Mouse (Mus musculus) forebrain, embryonic 15.5 days (tissue): ENCODE results near the gene Gsta4. TPM values are rescaled to one million over a fixed set of nuclear protein-coding genes. Genes with fewer than 3 reads are reported as not detected.
"Not testable (repeated sequence)": the region's sequence is repeated elsewhere in the genome, so short reads cannot be mapped to it uniquely, and the experiment has no call there.

Experiments used
- ATAC-seq: fragments of 200-750 bp; cut with Nextera tagmentation; replicated peaks from 2 replicates; pipeline ENCODE4 v1.8.0; 2017; ENCODE audit warnings: mild to moderate bottlenecking, moderate TSS enrichment, moderate library complexity
- H3K27ac ChIP-seq: fragments of 300-500 bp; sonication (generic); replicated peaks from 2 replicates; pipeline ENCODE4 v1.5.1; 2015; ENCODE audit warnings: mild to moderate bottlenecking, inconsistent platforms
- H3K27me3 ChIP-seq: fragments of 300-500 bp; sonication (generic); 2 replicates; pipeline ENCODE4 v1.6.1; 2015; ENCODE audit warnings: inconsistent platforms
- H3K36me3 ChIP-seq: fragments of 300-500 bp; sonication (generic); 2 replicates; pipeline ENCODE4 v1.6.1; 2015; ENCODE audit warnings: mild to moderate bottlenecking, inconsistent platforms
- H3K4me1 ChIP-seq: fragments of 300-500 bp; sonication (generic); 2 replicates; pipeline ENCODE4 v1.6.1; 2015; ENCODE audit warnings: inconsistent platforms
- H3K4me2 ChIP-seq: fragments of 300-500 bp; sonication (generic); replicated peaks from 2 replicates; pipeline ENCODE4 v1.6.1; 2015; ENCODE audit warnings: mild to moderate bottlenecking, inconsistent platforms
- H3K4me3 ChIP-seq: fragments of 300-500 bp; sonication (generic); 2 replicates; pipeline ENCODE4 v1.5.1; 2015; ENCODE audit warnings: mild to moderate bottlenecking, inconsistent platforms
- H3K9ac ChIP-seq: fragments of 300-500 bp; sonication (generic); replicated peaks from 2 replicates; pipeline ENCODE4 v1.6.1; 2015; ENCODE audit warnings: mild to moderate bottlenecking, inconsistent platforms
- H3K9me3 ChIP-seq: fragments of 300-500 bp; sonication (generic); 2 replicates; pipeline ENCODE4 v1.6.1; 2016; ENCODE audit warnings: inconsistent platforms
- WGBS: fragments of 180-500 bp; shearing (Covaris S2); methylation state at CpG from one replicate; pipeline ENCODE4 v1.1.7; 2015; ENCODE audit warnings: mixed read lengths; 5-methylcytosine and 5-hydroxymethylcytosine counted together
- polyA plus RNA-seq: library from polyadenylated mRNA; unstranded; fragments of >200 nt; fragmentation: Nextera tagmentation; extraction: Ambion mirVana; gene quantifications from 2 replicates; pipeline ENCODE4 v1.2.1, GENCODE M21; 2015

Gsta4 gene
- polyA plus RNA-seq, result 16.0 and 16.8 TPM in 2 replicates

DNA sequence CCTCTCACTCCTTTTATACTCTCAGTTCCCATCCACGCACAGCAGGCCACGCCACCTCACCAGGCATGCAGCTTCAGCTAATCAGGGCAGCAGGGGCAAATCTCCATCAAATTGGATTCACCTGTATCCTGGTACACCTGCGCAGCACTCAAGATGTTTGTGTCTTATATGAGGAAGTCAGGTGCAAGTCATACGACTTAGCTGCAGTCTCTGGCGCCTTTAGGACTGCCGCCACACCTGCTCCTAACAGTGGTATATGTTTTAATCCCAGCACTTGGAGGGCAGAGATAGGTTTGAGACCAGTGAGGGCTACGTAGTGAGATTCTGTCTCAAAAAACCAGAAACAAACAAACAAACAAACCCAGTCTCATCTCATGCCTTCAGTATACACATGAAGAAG lies at the start of gene Gsta4:
Gene Gsta4 (plus strand): TSS at position 301 of the 400 bp plus-strand sequence.
- H3K27me3 ChIP-seq, ATAC-seq, H3K4me1 ChIP-seq, H3K9ac ChIP-seq, H3K4me2 ChIP-seq, H3K4me3 ChIP-seq, H3K36me3 ChIP-seq, H3K9me3 ChIP-seq, H3K27ac ChIP-seq: not testable (repeated sequence)
- WGBS, result 97% methylated on average over 4 of the region's 7 CpGs

DNA sequence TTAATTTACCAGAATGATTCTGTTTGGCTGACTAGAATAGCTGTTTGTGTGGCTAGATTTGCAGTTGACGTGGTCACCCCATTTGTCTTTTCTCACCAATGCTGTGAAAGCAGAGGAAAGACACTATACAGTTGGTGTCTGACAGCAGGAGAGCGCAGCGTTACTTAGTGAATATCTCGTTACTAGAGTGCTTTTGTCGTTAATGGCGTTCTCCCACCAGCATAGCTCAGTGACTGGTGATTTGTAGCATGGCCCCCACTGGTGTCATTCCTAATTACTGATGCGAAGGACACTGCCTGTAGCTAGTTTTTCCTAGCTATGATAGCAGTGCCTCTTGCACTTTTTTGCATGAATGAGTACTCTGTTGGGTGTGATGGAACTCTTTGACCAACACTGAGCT lies 46.9 kb upstream of the Gsta4 start:
- Histone ChIP-seq H3K27ac (no peak overlapping the region), H3K4me3 (no peak overlapping the region), H3K36me3 (peaks cover 50% of the 10 kb centered on the region), H3K4me1 (no peaks in the 10 kb centered on the region), H3K27me3 (no peaks in the 10 kb centered on the region), H3K4me2 (no peak overlapping the region), H3K9me3 (no peaks in the 10 kb centered on the region), H3K9ac (no peak overlapping the region)
- ATAC-seq, result no peak
- WGBS, result 40% methylated on average over 7 of the region's 7 CpGs

DNA sequence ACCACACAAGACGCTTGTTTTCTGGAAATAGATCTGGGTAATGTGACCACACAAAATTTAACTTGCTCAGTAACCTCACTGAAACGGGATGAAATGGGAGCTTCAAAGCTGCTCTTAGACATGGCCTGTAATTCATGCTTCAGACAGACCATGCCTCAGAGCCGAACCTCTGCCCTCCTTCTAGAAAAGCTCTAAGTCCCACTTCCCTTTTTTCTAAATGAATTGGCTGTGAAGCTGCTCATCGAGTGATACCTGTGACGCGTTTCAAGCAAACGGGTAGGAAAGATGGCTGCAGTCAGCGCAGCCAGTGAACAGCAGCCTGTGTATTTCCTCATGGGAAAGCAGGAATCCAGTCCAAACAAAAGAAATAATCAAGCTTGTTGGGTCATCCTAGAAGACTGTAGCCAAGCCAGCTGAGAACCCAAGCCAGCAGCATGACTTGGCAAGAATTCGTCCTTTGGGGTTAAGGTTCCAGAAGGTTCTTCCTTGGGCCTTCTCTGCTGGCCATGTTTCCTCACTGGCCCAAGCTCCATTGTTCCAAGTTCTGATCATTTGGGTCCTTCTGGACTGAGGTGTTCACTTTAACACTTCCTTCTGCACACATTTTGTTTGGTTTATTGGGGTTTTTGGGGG lies 44.4 kb upstream of the Gsta4 start:
- Histone ChIP-seq H3K4me1 (no peaks in the 10 kb centered on the region), H3K4me2 (no peak overlapping the region), H3K9me3 (0 out of 2 replicates have a peak, but pooled peaks cover 4% of the 10 kb centered on the region), H3K4me3 (no peak overlapping the region), H3K36me3 (peaks cover 50% of the 10 kb centered on the region), H3K9ac (no peak overlapping the region), H3K27me3 (no peaks in the 10 kb centered on the region), H3K27ac (no peak overlapping the region)
- WGBS, result 96% methylated on average over 9 of the region's 9 CpGs
- no peak for ATAC-seq

DNA sequence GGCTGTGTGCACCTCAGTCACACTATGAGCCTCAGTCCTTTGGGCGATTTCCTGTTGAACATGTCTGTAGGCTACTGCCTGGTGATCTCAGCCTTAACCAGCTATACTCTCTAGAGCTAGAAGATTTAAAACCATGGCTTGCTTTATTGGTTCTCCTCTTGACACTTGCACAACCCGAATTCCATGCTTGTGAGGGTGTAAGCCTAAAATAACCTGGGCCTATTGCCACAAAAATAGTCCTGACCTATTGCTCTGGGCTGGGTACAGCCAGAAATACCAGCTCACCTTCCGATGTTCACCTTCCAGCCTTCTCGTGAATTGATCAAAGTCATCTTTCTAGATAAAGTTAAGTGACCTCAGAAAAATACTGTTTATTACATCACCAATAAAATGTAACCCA lies 43.1 kb upstream of the Gsta4 start:
- no peak for ATAC-seq
- H3K9ac ChIP-seq, result no peak overlapping the region
- H3K4me2 ChIP-seq, result no peak overlapping the region
- WGBS, result 92% methylated on average over 4 of the region's 4 CpGs
- no peak overlapping the region for H3K4me3 ChIP-seq
- no peak overlapping the region for H3K27ac ChIP-seq
- H3K4me1 ChIP-seq, result no peaks in the 10 kb centered on the region
- 0 out of 2 replicates have a peak, but pooled peaks cover 4% of the 10 kb centered on the region for H3K9me3 ChIP-seq
- peaks cover 51% of the 10 kb centered on the region for H3K36me3 ChIP-seq
- no peaks in the 10 kb centered on the region for H3K27me3 ChIP-seq

DNA sequence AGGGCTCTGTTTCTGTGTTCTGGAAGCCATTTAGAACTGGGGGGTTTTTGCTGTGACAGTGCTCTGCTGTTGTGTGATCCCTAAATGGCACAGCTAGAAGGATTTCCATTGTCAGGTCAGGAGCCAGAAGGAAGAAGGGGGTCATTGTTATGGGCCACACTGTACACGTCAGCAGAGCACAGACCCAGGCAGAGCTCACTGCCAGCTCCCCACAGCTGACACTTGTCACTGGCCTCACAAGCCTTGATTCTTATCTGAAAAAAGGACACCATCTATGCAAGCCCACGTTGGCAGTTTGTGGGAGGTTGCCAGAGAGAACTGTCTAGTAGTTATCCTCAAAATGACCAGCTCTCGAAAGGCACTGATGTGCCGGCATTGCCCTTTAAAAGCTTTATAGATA lies 36.5 kb upstream of the Gsta4 start:
- no peak overlapping the region for H3K27ac ChIP-seq
- H3K9me3 ChIP-seq, result 0 out of 2 replicates have a peak, but pooled peaks cover 4% of the 10 kb centered on the region
- H3K9ac ChIP-seq, result no peak overlapping the region
- H3K4me3 ChIP-seq, result no peak overlapping the region
- H3K27me3 ChIP-seq, result no peaks in the 10 kb centered on the region
- ATAC-seq, result no peak; the same call in 1 of the 2 replicates
- H3K4me1 ChIP-seq, result no peaks in the 10 kb centered on the region
- peaks cover 46% of the 10 kb centered on the region for H3K36me3 ChIP-seq
- WGBS, result 58% methylated on average over 4 of the region's 4 CpGs
- H3K4me2 ChIP-seq, result no peak overlapping the region

DNA sequence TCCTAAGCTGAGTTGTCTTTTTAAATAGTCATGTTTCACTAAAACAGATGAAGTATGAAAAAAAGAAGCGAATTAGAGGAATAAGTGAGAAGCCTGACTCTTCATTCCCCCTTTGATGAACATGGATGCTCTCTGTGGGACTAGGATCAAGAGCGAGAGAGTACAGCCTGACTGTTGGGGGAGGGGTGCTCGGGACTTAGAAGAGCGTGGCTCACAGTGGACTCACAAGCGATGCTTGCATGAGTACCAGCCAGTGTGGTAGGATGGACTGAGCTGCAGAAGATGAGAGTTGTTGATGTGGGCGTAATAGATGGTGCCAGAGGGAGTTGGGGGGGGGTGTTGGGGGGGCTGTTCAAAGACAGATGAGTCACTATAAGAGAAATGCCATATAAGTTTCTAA lies 35.9 kb upstream of the Gsta4 start:
- ATAC-seq, result no peak
- Histone ChIP-seq H3K27ac (no peak overlapping the region), H3K4me1 (no peaks in the 10 kb centered on the region), H3K27me3 (no peaks in the 10 kb centered on the region), H3K4me3 (no peak overlapping the region), H3K4me2 (no peak overlapping the region), H3K9ac (no peak overlapping the region), H3K9me3 (0 out of 2 replicates have a peak, but pooled peaks cover 4% of the 10 kb centered on the region), H3K36me3 (peaks cover 46% of the 10 kb centered on the region)
- WGBS, result 80% methylated on average over 6 of the region's 6 CpGs

DNA sequence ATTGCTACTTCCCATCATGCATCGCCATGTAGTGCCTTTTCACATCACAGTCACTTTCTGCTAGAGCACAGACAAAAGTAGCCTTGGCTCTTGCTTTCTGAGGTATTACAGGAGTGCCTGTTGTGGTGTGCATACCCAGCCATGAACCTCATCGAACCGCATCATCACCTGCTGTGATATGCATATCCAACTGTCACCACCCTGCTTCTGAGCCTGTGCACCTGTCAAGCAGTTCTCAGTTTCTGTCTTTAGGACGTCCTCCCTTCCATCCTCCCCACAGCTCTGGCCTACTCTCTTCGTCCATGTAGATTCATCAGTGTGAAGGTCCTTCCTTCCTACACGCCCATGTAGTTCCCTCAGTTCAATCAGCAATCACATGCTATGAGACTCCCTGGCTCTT lies 34.4 kb upstream of the Gsta4 start:
- Histone ChIP-seq H3K4me2 (no peak overlapping the region), H3K9ac (no peak overlapping the region), H3K4me3 (no peak overlapping the region), H3K27ac (no peak overlapping the region), H3K27me3 (no peaks in the 10 kb centered on the region), H3K36me3 (peaks cover 41% of the 10 kb centered on the region), H3K4me1 (no peaks in the 10 kb centered on the region), H3K9me3 (no peaks in the 10 kb centered on the region)
- no peak for ATAC-seq
- 91% methylated on average over 6 of the region's 6 CpGs for WGBS

DNA sequence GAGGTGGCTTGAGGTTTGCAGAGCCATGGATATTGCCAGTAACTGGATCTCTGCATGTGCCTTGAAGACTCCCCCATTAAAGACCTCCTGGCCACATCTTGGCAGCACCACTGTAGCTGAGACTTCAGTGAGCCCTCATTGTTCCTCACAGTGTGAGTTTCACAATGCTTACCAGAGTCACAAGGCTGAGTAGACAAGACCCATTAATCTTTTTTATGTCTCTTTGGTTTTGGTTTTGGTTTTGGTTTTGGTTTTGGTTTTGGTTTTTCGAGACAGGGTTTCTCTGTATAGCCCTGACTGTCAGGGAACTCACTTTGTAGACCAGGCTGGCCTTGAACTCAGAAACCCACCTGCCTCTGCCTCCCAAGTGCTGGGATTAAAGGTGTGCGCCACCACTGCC lies 32.8 kb upstream of the Gsta4 start:
- WGBS, result 97% methylated on average over 2 of the region's 2 CpGs
- not testable (repeated sequence) for H3K4me1 ChIP-seq, H3K4me3 ChIP-seq, H3K9me3 ChIP-seq, ATAC-seq, H3K27ac ChIP-seq, H3K9ac ChIP-seq, H3K27me3 ChIP-seq, H3K4me2 ChIP-seq
- peaks cover 35% of the 10 kb centered on the region for H3K36me3 ChIP-seq

DNA sequence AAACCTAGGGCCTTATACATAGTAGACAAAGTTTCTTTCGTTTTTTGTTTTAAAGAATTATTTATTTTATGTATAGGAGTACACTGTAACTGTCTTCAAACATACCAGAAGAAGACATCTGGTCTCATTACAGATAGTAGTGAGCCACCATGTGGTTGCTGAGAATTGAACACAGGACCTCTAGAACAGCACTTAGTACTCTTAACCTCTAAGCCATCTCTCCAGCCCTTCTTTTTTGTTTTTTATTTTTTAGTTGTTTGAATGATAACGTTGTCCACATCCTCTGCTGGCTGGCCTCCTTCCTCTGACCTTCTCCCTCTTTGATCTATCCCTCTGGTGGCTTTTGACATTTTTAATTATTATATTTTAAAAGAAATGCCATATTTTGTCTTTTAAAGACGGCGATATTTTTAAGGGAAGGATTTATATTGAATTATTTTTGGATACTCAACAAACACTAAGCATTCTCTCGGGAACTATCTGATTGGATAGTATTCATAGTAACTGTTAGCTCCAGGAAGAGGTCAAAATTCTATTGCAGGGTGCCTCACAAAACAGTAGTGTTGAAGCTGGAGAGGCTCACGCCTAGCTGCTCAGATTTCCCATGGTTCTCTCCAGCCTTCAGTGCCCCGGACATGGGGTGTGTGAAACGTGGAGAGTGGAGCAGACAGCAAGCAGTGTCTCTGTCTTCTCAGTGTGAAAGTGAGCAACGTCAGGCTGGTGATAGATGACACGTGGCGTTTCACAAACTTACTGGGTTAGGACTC lies 28.2 kb upstream of the Gsta4 start:
- Histone ChIP-seq H3K36me3 (peaks cover 55% of the 10 kb centered on the region), H3K9ac (no peak overlapping the region), H3K27me3 (no peaks in the 10 kb centered on the region), H3K4me2 (no peak overlapping the region), H3K9me3 (no peaks in the 10 kb centered on the region), H3K4me3 (no peak overlapping the region), H3K27ac (no peak overlapping the region), H3K4me1 (no peaks in the 10 kb centered on the region)
- 89% methylated on average over 11 of the region's 11 CpGs for WGBS
- no peak for ATAC-seq

DNA sequence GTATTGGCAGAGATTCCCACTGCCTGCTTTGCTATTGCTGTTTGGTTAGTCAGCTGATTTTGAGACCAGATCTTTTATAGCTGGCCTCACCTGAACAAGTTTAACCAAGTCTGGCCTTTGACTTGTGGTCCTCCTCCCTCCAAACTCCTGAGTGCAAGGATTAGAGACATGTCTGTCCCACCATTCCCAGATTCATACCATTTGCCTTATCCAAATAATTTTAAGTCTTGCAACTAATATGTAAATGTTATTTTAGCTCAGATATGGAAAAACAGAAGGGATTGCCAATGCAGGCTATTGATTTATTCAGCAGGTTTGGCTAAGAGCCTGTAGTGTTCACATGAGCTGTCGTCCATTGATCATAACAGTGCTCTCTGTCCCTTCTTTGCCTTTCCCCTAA lies 25.4 kb upstream of the Gsta4 start:
- H3K36me3 ChIP-seq, result peaks cover 69% of the 10 kb centered on the region
- H3K4me3 ChIP-seq, result no peak overlapping the region
- no peak for ATAC-seq
- 82% methylated on average over 1 of the region's 1 CpGs for WGBS
- no peaks in the 10 kb centered on the region for H3K4me1 ChIP-seq
- no peaks in the 10 kb centered on the region for H3K27me3 ChIP-seq
- H3K4me2 ChIP-seq, result no peak overlapping the region
- H3K9me3 ChIP-seq, result no peaks in the 10 kb centered on the region
- no peak overlapping the region for H3K9ac ChIP-seq
- no peak overlapping the region for H3K27ac ChIP-seq

DNA sequence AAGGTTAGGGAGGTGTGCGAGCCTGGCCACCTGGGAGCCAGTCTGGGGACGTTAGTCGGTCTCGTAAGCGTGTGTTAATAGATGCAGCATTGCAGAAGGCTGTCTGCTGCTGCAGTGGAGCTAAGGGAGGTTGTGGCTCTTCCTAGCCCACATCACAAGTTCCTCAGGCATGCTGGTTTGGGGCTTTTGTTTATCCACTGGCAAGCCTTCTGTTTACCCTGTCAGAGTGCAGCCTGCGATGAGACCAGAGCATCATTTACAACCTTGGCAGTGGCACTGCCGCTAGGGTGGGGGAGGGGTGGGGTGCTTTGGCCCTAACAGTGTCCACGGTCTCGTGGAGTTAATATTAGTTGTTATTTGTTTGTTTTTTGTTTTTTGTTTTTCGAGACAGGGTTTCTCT lies 19.3 kb upstream of the Gsta4 start:
- no peaks in the 10 kb centered on the region for H3K9me3 ChIP-seq
- H3K4me1 ChIP-seq, result no peaks in the 10 kb centered on the region
- no peak overlapping the region for H3K4me2 ChIP-seq
- no peaks in the 10 kb centered on the region for H3K27me3 ChIP-seq
- peaks cover 86% of the 10 kb centered on the region for H3K36me3 ChIP-seq
- H3K9ac ChIP-seq, result no peak overlapping the region
- no peak overlapping the region for H3K27ac ChIP-seq
- WGBS, result 92% methylated on average over 10 of the region's 10 CpGs
- ATAC-seq, result no peak
- H3K4me3 ChIP-seq, result no peak overlapping the region

DNA sequence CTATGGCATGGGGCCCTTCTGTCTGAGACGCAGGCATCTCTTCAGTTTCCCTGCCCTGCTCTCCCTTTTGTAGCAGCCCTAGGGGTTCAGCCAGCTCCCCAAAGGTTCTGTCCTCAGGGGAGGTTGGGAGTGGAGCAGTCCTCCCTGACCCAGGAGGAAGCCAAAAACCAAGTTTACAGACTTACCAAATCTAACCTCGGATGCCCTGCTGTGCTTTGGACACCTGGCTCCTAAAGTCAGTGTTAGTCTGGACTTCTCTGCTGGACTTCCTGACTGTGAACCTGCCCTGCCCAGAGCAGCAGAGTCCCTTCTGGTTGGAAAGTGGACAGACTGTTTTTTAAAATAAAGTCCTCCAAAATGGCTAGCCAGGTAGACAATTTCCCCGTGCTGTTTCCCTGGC lies 17.8 kb upstream of the Gsta4 start:
- Histone ChIP-seq H3K27me3 (no peaks in the 10 kb centered on the region), H3K9ac (no peak overlapping the region), H3K36me3 (peaks cover 85% of the 10 kb centered on the region), H3K27ac (no peak overlapping the region), H3K4me1 (no peaks in the 10 kb centered on the region), H3K4me2 (no peak overlapping the region), H3K9me3 (no peaks in the 10 kb centered on the region), H3K4me3 (no peak overlapping the region)
- WGBS, result 96% methylated on average over 3 of the region's 3 CpGs
- no peak for ATAC-seq
